Mouse (Mus musculus): ENCODE measurements at regions not wholly inside any gene's neighbourhood (a gene's known extent, or its start where the extent isn't known, plus 50 kb on each side); places are given as distances from the start of the nearest gene placed in this dataset.

DNA sequence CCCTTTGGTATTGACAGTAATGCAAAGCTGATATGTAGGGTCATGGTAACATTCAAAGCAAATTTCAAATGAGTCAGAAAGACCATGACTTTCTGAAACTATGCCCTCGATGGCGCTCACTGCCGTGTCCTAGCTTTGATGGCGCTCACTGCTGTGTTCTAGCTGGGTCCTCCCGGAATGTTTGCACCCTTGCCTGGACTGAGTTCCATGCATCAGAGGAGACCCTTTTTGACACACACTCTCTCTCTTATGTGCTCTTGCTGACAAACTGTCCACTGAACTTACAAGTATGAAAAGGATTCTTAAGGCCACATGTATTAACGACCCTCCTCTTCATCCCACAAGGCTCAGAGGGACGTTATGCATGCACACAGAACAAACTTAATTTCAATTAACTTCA is 94.1 kb downstream of the Dad1 start:
- TF ChIP-seq CTCF (IDR thresholded peaks at IDR 0.05; ENCODE audit: low read depth, low read length): no peak
- TF ChIP-seq POLR2A (IDR thresholded peaks at IDR 0.05; ENCODE audit: insufficient read depth, low read length): no peak
- TF ChIP-seq EP300 (IDR thresholded peaks at IDR 0.05; ENCODE audit: insufficient read depth, low read depth, low read length): no peak
